Mouse (Mus musculus): ENCODE measurements around the gene Rad51b. TPM values are rescaled to one million over a fixed set of nuclear protein-coding genes. Genes with fewer than 3 reads are reported as not detected.

Rad51b gene
- polyA plus RNA-seq, 1 experiment from 2014 or later, result 2.7 TPM

DNA sequence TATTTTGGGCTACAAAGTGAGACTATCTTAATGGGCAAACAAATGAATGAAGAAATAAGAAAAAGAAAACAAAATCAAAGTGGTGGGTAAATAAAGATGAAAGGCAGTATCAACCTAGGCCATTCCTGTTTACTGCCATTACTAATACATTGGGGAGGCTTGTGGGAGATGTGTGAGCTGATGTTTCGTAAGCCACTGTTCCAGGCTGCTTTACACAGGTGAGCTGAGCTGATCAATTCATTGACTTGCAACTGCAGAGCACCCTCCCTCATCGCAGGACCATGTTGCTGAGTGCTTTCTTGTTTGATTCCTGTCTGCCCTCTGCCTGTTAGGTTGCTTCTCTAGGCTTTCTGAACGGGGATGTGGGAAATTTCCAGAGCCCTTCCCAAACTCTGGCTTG, 106.9 kb downstream of the Rad51b start:
- ATAC-seq, result no peak
- H3K9ac ChIP-seq (ENCODE audit: low read depth, low read length), result no peak overlapping the region
- H3K27me3 ChIP-seq (replicated peaks; ENCODE audit: control insufficient read depth, insufficient read depth, low read length), result no peaks in the 10 kb centered on the region
- no peak overlapping the region for H3K4me3 ChIP-seq (ENCODE audit: low read length)
- H3K27ac ChIP-seq (ENCODE audit: low read depth, low read length), result no peak overlapping the region
- no peaks in the 10 kb centered on the region for H3K9me3 ChIP-seq (ENCODE audit: control insufficient read depth, low read length)
- H3K4me2 ChIP-seq (ENCODE audit: low read length), result no peak overlapping the region
- no peaks in the 10 kb centered on the region for H3K36me3 ChIP-seq (ENCODE audit: control insufficient read depth, insufficient read depth, low read length)
- WGBS, result 75% methylated on average over 3 of the region's 3 CpGs
- no peaks in the 10 kb centered on the region for H3K4me1 ChIP-seq (ENCODE audit: control insufficient read depth, insufficient read depth, low read depth, low read length)

DNA sequence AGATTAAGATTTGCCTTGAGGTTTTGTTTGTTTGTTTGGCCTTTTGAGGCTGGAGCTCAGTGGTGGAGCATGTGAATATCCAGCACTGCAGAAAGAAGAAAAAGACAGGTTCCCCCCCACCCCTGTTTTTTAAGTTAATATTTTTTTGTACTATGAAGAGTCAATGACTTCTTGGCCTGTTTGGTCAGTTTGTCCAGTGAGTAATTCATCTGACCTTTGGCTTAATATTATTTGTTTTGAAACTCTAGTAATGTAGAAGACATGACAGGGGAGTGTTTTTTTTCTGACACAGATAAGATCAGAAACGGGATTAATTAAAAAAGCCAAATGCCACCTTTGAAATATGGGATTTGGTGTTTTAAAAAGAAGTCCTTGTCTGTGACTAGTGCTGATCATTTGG, 107.4 kb downstream of the Rad51b start:
- Histone ChIP-seq H3K27ac (ENCODE audit: low read depth, low read length) (no peak overlapping the region), H3K36me3 (ENCODE audit: control insufficient read depth, insufficient read depth, low read length) (no peaks in the 10 kb centered on the region), H3K27me3 (replicated peaks; ENCODE audit: control insufficient read depth, insufficient read depth, low read length) (no peaks in the 10 kb centered on the region), H3K4me2 (ENCODE audit: low read length) (no peak overlapping the region), H3K4me1 (ENCODE audit: control insufficient read depth, insufficient read depth, low read depth, low read length) (no peaks in the 10 kb centered on the region), H3K9ac (ENCODE audit: low read depth, low read length) (no peak overlapping the region), H3K9me3 (ENCODE audit: control insufficient read depth, low read length) (no peaks in the 10 kb centered on the region), H3K4me3 (ENCODE audit: low read length) (no peak overlapping the region)
- ATAC-seq, result no peak
- WGBS, result 73% methylated on average over 1 of the region's 1 CpGs

DNA sequence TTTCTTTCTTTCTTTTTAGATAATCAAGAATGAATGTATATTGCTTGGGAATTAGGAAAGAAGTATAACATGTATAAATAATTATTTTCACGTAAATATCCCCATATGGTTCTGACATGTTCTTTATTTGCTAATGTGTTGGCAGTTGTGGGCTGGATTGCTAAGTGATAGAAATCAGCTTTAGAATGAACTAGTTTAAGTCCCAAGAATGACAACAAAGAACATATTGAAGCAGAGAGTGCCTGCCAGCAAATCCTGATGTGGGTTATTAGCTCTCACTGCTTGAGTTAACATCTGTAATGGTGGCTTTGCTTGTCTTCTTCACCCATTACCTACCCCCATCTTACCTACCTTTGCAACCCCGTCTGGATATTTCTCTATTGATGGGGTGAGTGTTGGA, 111.6 kb downstream of the Rad51b start:
- Histone ChIP-seq H3K27ac (ENCODE audit: low read depth, low read length) (no peak overlapping the region), H3K4me2 (ENCODE audit: low read length) (no peak overlapping the region), H3K4me3 (ENCODE audit: low read length) (no peak overlapping the region), H3K9ac (ENCODE audit: low read depth, low read length) (no peak overlapping the region), H3K4me1 (ENCODE audit: control insufficient read depth, insufficient read depth, low read depth, low read length) (no peaks in the 10 kb centered on the region), H3K27me3 (replicated peaks; ENCODE audit: control insufficient read depth, insufficient read depth, low read length) (no peaks in the 10 kb centered on the region), H3K9me3 (ENCODE audit: control insufficient read depth, low read length) (no peaks in the 10 kb centered on the region), H3K36me3 (ENCODE audit: control insufficient read depth, insufficient read depth, low read length) (no peaks in the 10 kb centered on the region)
- ATAC-seq, result no peak
- WGBS, result 72% methylated on average over 2 of the region's 2 CpGs

DNA sequence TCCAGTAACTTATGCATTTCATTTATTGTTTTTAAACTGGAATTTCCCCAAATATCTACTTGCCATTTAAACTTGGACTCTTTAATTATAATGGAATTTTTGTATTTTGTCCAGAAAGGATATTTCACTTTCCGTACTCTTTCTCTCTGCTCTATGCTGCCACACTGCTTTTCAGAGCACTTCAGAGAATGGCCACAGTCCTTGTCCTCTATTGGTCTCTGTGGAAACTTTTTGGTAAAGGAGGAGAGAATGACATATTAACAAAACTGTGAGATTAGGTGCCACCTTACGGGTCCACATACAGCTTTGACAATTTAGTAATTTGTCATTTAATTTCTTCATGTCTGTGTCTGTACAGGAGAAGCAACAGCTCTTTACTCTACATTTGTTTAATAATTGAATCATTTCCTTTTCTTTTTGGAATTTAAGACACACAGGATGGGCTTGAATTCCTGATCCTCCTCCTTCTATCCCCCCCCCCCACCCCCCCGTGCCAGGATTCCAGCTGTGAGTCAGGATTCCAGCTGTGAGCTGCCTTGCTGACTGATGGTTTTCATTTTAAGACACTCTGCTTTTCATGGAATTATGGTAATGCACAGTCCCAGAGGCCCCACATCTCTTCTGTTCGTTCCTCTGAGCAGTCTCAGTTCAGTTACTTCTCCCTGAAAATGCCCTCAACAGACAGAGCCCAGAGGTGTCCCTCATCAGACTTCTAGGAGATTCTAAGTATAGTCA, 112.2 kb downstream of the Rad51b start:
- Histone ChIP-seq H3K4me2 (ENCODE audit: low read length) (no peak overlapping the region), H3K4me3 (ENCODE audit: low read length) (no peak overlapping the region), H3K27me3 (replicated peaks; ENCODE audit: control insufficient read depth, insufficient read depth, low read length) (no peaks in the 10 kb centered on the region), H3K4me1 (ENCODE audit: control insufficient read depth, insufficient read depth, low read depth, low read length) (no peaks in the 10 kb centered on the region), H3K36me3 (ENCODE audit: control insufficient read depth, insufficient read depth, low read length) (no peaks in the 10 kb centered on the region), H3K27ac (ENCODE audit: low read depth, low read length) (no peak overlapping the region), H3K9me3 (ENCODE audit: control insufficient read depth, low read length) (no peaks in the 10 kb centered on the region), H3K9ac (ENCODE audit: low read depth, low read length) (no peak overlapping the region)
- ATAC-seq, result no peak
- WGBS, result 36% methylated on average over 4 of the region's 4 CpGs

DNA sequence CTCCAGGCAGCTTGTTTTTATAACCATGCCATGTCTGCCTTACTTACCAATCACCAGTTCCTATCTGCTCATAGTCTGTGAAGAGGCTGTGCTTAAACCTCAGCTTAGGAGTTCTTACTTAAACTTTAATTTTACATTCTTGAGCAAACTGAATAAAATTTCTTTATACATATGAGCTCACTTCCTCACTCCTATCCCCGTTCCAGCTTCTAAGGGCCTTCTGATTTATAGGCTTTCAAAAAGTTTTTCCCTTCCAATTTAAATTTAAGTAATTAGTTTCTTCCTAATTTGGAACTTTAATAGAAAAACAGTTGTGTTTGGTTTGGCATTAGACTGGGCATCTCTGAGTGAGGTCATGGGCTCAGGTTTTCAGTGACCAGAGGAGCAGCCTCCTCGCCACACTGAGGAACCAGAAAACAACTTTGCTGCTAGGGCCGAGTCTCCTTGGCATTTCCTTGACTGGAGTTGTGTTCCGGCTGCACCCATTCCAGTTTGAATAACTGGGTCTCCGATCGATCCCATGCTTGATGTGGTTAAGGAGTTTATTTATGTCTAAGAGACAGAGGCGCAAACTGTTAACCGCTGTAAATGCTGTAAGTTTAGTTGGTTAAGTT, 115.9 kb downstream of the Rad51b start:
- Histone ChIP-seq H3K4me3 (ENCODE audit: low read length) (no peak overlapping the region), H3K9me3 (ENCODE audit: control insufficient read depth, low read length) (no peaks in the 10 kb centered on the region), H3K4me2 (ENCODE audit: low read length) (no peak overlapping the region), H3K27me3 (replicated peaks; ENCODE audit: control insufficient read depth, insufficient read depth, low read length) (no peaks in the 10 kb centered on the region), H3K36me3 (ENCODE audit: control insufficient read depth, insufficient read depth, low read length) (no peaks in the 10 kb centered on the region), H3K9ac (ENCODE audit: low read depth, low read length) (no peak overlapping the region), H3K27ac (ENCODE audit: low read depth, low read length) (no peak overlapping the region), H3K4me1 (ENCODE audit: control insufficient read depth, insufficient read depth, low read depth, low read length) (no peaks in the 10 kb centered on the region)
- no peak for ATAC-seq
- 85% methylated on average over 8 of the region's 8 CpGs for WGBS

DNA sequence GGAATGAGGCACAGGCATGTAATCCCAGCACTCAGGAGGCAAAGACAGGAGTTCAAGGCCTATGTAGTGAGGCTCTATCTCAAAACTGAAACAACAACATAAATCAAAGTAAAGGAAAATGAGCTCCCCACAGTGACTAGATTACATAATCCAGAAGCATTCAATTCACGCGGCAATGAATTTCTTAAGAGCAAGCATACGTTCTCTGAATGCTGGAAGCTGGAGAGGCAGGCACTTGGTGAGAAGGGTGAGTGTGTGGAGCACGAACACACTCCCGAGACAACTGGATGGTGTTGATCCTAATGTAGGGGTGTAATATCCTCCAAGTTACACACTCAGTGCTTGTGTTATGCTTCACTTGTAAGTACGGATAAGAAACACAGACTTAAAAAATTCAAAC, 120.3 kb downstream of the Rad51b start:
- H3K4me1 ChIP-seq (ENCODE audit: control insufficient read depth, insufficient read depth, low read depth, low read length), result no peaks in the 10 kb centered on the region
- no peak for ATAC-seq
- no peak overlapping the region for H3K4me3 ChIP-seq (ENCODE audit: low read length)
- WGBS, result 76% methylated on average over 6 of the region's 6 CpGs
- no peak overlapping the region for H3K4me2 ChIP-seq (ENCODE audit: low read length)
- no peaks in the 10 kb centered on the region for H3K36me3 ChIP-seq (ENCODE audit: control insufficient read depth, insufficient read depth, low read length)
- no peaks in the 10 kb centered on the region for H3K27me3 ChIP-seq (replicated peaks; ENCODE audit: control insufficient read depth, insufficient read depth, low read length)
- no peak overlapping the region for H3K27ac ChIP-seq (ENCODE audit: low read depth, low read length)
- H3K9ac ChIP-seq (ENCODE audit: low read depth, low read length), result no peak overlapping the region
- no peaks in the 10 kb centered on the region for H3K9me3 ChIP-seq (ENCODE audit: control insufficient read depth, low read length)

DNA sequence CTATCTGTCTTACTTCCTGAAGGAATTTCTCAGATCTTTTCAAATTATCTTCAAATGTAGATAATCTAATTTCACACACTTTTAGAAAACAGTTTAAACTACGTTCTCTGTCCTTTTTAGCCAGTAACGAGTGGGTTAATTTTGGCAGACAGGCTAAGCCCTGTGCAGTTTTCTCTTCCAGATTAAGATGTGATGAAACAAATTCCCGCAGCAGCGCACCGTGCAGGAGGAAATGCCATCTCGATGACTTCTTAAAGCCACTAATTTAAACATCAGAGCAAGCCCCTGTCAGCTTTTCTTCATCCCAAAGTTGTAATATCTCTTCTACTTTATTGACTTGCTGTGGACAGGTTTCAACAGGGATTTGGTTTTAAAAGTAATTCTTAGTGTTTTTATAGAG, 123.5 kb downstream of the Rad51b start:
- 47% methylated on average over 6 of the region's 6 CpGs for WGBS

DNA sequence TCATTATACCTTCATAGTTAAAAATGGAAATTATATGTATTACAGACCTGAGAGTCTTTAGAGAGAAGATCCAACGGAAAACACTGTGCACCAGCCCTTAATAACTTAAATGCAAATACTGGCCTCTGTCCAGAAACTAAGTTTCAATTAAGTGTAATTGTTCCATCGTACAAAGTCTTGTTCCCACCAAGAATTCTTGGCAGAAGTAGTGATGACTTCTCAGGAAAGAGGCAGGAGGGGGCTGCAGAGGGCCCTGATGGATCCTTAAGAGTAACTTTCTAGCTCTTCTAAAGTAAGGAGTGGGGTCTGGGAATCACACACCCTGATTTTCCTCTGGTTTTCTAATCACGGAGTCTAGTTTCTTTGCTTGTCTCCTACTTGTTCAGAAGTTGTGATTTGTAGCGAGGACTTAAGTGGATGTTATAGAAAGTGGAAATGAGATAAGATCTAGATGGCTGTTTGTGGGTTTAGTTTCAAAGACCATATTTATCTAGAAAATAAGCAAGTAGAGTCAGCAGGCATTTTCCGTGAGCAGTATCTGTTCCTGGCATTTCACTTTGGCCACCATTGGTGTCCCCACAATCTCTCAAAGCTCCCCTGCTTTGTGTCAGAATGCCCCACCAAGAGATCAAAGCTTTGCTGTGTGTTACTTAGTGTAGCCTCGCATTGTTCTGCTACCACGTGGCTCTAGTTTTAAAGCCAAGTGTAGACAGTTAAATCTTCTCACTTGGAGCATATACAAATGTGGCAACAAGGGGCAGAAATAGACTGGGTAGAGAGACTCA, 132.6 kb downstream of the Rad51b start:
- Histone ChIP-seq H3K27ac (ENCODE audit: low read depth, low read length) (no peak overlapping the region), H3K4me3 (ENCODE audit: low read length) (no peak overlapping the region), H3K4me1 (ENCODE audit: control insufficient read depth, insufficient read depth, low read depth, low read length) (no peaks in the 10 kb centered on the region), H3K9ac (ENCODE audit: low read depth, low read length) (no peak overlapping the region), H3K4me2 (ENCODE audit: low read length) (no peak overlapping the region), H3K27me3 (replicated peaks; ENCODE audit: control insufficient read depth, insufficient read depth, low read length) (no peaks in the 10 kb centered on the region), H3K9me3 (ENCODE audit: control insufficient read depth, low read length) (no peaks in the 10 kb centered on the region), H3K36me3 (ENCODE audit: control insufficient read depth, insufficient read depth, low read length) (no peaks in the 10 kb centered on the region)
- no peak for ATAC-seq
- WGBS, result 62% methylated on average over 7 of the region's 7 CpGs

More for the DNA sequence above, 123.5 kb downstream of the Rad51b start:
- no peak overlapping the region for H3K27ac ChIP-seq (ENCODE audit: low read depth, low read length)
- no peaks in the 10 kb centered on the region for H3K9me3 ChIP-seq (ENCODE audit: control insufficient read depth, low read length)
- no peaks in the 10 kb centered on the region for H3K27me3 ChIP-seq (replicated peaks; ENCODE audit: control insufficient read depth, insufficient read depth, low read length)
- no peaks in the 10 kb centered on the region for H3K36me3 ChIP-seq (ENCODE audit: control insufficient read depth, insufficient read depth, low read length)
- no peaks in the 10 kb centered on the region for H3K4me1 ChIP-seq (ENCODE audit: control insufficient read depth, insufficient read depth, low read depth, low read length)
- H3K9ac ChIP-seq (ENCODE audit: low read depth, low read length), result no peak overlapping the region
- no peak overlapping the region for H3K4me3 ChIP-seq (ENCODE audit: low read length)
- ATAC-seq, result no peak
- H3K4me2 ChIP-seq (ENCODE audit: low read length), result no peak overlapping the region

DNA sequence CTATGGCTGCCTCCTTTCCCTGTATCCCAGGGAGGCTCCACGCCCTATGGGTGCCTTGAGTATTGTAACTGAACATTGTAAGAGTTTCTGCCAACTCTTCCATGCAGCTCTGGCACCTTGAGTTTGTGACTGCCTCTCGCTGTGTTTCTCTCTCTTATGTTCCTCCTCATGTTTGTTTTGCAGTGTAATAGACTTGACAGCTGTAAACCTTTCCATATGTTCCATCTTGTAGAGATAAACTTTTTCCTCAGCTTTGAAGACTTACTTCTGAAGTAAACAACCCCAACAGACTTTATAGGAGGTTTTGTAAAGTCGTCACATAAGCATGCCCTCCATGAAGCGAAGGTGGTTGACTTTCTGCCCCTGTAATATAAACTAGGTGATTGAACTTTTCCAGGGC, 134.1 kb downstream of the Rad51b start:
- H3K4me3 ChIP-seq (ENCODE audit: low read length), result no peak overlapping the region
- ATAC-seq, result no peak
- no peak overlapping the region for H3K4me2 ChIP-seq (ENCODE audit: low read length)
- WGBS, result 82% methylated on average over 4 of the region's 4 CpGs
- H3K9me3 ChIP-seq (ENCODE audit: control insufficient read depth, low read length), result no peaks in the 10 kb centered on the region
- no peak overlapping the region for H3K27ac ChIP-seq (ENCODE audit: low read depth, low read length)
- H3K4me1 ChIP-seq (ENCODE audit: control insufficient read depth, insufficient read depth, low read depth, low read length), result no peaks in the 10 kb centered on the region
- no peaks in the 10 kb centered on the region for H3K27me3 ChIP-seq (replicated peaks; ENCODE audit: control insufficient read depth, insufficient read depth, low read length)
- H3K9ac ChIP-seq (ENCODE audit: low read depth, low read length), result no peak overlapping the region
- no peaks in the 10 kb centered on the region for H3K36me3 ChIP-seq (ENCODE audit: control insufficient read depth, insufficient read depth, low read length)
